Mouse (Mus musculus) gastrocnemius, postnatal 25 days (tissue): ENCODE data around the gene Ctnna3. TPM values are rescaled to one million over a fixed set of nuclear protein-coding genes. Genes with fewer than 3 reads are reported as not detected.
"Not testable (repeated sequence)": the region's sequence is repeated elsewhere in the genome, so short reads cannot be mapped to it uniquely, and the experiment has no call there.

ENCODE experiments used
- DNase-seq: peaks from one replicate; pipeline ENCODE4 v3.0.0; 2022
- total RNA-seq, 2 experiments: library from RNA; stranded (reverse); gene quantifications; 1 replicate in 1 of 2; 2 replicates in 1 of 2; pipeline ENCODE4 v1.2.3; 2021

Ctnna3 gene
- total RNA-seq, 2 experiments from 2014 or later: 11.0 to 15.8 TPM

GRCm38 (mm10) chr10:64901726-64902125 lies 1471.8 kb downstream of the Ctnna3 start:
- DNase-seq: no peak

- no peak for DNase-seq
Observed at GRCm38 (mm10) chr10:64940975-64941374, 1511.1 kb downstream of the Ctnna3 start.

- no peak for DNase-seq
Observed at GRCm38 (mm10) chr10:64958391-64958790, 1528.5 kb downstream of the Ctnna3 start.

- DNase-seq: no peak
Observed at GRCm38 (mm10) chr10:64992871-64993270, 1563.0 kb downstream of the Ctnna3 start.

- no peak for DNase-seq
Observed at GRCm38 (mm10) chr10:65013525-65013924, 1583.6 kb downstream of the Ctnna3 start.

GRCm38 (mm10) chr10:65022667-65023066 lies 1592.8 kb downstream of the Ctnna3 start:
- no peak for DNase-seq

- DNase-seq: not testable (repeated sequence)
Observed at GRCm38 (mm10) chr10:65033516-65033915, 1603.6 kb downstream of the Ctnna3 start.

Other genes starting within 250 kb of the Ctnna3 start
- 100 to 1,000 TPM; 239 to 253 TPM for gene Mypn, start 226.1 kb upstream of the Ctnna3 start, total RNA-seq
- 10 to 100 TPM; 17.5 to 20.6 TPM for gene Herc4, start 186.3 kb upstream of the Ctnna3 start, total RNA-seq
- gene Sirt1, start 48.4 kb upstream of the Ctnna3 start, total RNA-seq: 1 to 10 TPM; 5.4 to 6.8 TPM
- 10 to 100 TPM; 14.4 to 15.6 TPM for gene Dnajc12, start 47.7 kb upstream of the Ctnna3 start, total RNA-seq
- gene Gm7075, start 8.3 kb upstream of the Ctnna3 start, total RNA-seq: not detected